Mouse (Mus musculus): ENCODE measurements at regions not wholly inside any gene's neighbourhood (a gene's known extent, or its start where the extent isn't known, plus 50 kb on each side); places are given as distances from the start of the nearest gene placed in this dataset.

DNA sequence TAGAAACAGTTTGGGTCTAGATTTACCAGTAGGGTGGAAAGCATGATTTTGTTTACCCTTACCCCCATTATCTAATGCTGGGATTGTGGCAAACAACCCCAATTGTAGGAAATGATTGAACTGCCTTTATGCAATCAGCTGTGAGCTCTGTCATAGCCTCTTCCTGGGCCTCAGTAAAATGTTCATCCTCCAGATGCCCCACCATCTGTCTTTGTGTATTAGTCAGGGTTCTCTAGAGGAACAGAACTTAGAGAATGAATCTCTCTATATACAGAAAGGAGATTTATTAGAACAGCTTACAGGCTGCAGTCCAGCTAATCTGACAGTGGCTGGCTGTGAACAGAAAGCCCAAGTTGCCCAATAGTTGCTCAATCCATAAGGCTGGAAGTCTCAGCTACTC is 2698.1 kb upstream of the 5930422O12Rik start:
- TF ChIP-seq EP300 (IDR thresholded peaks at IDR 0.05; ENCODE audit: low read depth) (no peak), CTCF (IDR thresholded peaks at IDR 0.05; ENCODE audit: low read depth) (no peak)

Measured in heart, postnatal 0 days (tissue).